Mouse (Mus musculus) layer of hippocampus, adult 2 months (tissue): Measurements from ENCODE around the gene Ylpm1. TPM values are rescaled to one million over a fixed set of nuclear protein-coding genes. Genes with fewer than 3 reads are reported as not detected.

Experiments used
- DNase-seq, 2 experiments: peaks; one replicate each; pipeline ENCODE4 v3.0.0; 2022; ENCODE audit warnings: low spot score in 2 of 2
- H3K27ac ChIP-seq: fragments of 200-600 bp; 2 replicates; pipeline ENCODE4 v1.8.1; 2022
- H3K4me3 ChIP-seq: fragments of 200-600 bp; 2 replicates; pipeline ENCODE4 v1.8.1; 2022; ENCODE audit warnings: mild to moderate bottlenecking
- CTCF ChIP-seq: fragments of 200-600 bp; conservative IDR thresholded peaks from 2 replicates; pipeline ENCODE4 v1.8.1; 2022; ENCODE audit warnings: antibody characterized with exemption, mild to moderate bottlenecking, moderate library complexity
- total RNA-seq, 2 experiments: library from RNA; stranded (reverse); gene quantifications; 2 replicates each; pipeline ENCODE4 v1.2.3; 2021

Gene Ylpm1
- total RNA-seq, 2 experiments from 2014 or later, result 129 to 146 TPM

DNA sequence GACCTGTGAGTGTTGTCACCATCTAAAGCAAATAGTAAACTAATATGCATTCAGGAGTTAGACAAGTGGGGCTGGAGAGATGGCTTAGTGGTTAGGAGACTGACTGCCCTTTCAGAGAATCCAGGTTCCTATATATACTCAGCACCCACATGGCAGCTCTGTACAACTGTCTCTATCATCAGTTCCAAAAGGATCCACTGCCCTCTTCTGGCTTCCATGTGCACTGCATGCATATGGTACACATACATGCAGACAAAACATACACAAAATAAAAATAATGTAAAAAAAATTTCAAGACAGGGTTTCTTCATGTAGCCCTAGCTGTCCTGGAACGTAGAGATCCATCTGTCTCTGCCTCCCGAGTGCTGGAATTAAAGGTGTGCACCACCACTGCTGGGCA lies 36.6 kb downstream of the Ylpm1 start:
- Histone ChIP-seq H3K27ac (no peak overlapping the region), H3K4me3 (no peak overlapping the region)
- peak; percentile 75 for TF ChIP-seq CTCF
- no peak for DNase-seq

DNA sequence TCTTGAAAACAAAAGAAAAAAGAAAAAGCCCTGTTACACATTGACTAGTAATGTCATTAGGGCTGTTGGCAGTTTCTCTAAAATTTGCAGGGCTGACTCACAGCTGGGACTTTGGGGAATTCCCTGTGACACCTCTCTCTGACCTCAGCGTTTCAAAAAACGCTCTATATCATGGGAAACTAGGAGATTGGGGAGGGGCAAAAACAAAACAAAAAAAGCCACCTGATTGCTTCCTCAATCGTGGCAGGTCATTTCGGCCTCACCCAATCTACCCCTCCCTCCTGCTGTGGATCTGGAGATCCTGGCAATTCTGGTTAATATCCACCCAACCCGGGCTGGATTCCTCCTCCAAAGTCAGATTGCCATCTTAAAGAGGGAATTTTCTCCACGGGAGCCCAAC lies 55.1 kb downstream of the Ylpm1 start:
- TF ChIP-seq CTCF, result no peak
- Histone ChIP-seq H3K4me3 (no peak overlapping the region), H3K27ac (no peak overlapping the region)
- no peak for DNase-seq

DNA sequence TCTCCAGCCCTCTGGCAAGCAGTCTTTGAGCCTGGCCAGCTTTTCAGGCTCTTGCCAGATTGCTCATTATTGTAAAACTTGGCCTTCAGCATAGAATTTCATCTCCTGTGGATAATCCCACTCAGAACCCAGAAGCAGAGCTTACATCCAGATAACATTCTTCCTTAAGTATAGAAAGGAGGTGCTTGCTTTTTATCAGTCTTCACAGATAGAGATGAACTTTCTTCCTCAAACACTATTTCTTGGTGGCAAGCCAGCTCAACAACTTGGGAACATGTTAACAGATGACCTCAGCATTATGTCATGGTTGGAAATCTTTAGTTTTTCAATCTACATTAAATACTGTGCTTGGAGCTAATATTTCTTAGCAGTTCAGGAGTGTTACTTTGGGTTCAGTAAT lies 74.9 kb downstream of the Ylpm1 start:
- no peak overlapping the region for H3K4me3 ChIP-seq
- TF ChIP-seq CTCF, result no peak
- no peak overlapping the region for H3K27ac ChIP-seq
- no peak for DNase-seq

DNA sequence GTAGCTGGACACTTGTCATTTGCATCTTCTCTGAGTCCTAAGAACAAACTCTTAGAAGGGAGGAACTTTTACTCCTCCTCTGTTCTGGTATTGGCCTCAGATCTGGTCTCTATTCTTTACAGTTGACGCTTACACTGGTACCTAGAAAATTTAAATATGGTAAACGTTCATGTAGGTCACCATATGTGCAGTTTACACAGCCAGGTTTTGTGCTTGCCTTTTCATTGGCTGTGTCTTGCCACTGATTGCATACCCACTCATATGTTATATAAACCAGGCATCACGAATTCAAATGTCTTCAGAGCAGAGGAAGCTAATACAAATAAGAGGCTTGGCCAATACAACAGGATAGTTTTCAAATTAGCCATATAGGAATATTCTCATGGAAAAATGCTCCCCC lies 81.0 kb downstream of the Ylpm1 start:
- H3K4me3 ChIP-seq, result no peak overlapping the region
- no peak for TF ChIP-seq CTCF
- H3K27ac ChIP-seq, result no peak overlapping the region
- DNase-seq, result no peak

DNA sequence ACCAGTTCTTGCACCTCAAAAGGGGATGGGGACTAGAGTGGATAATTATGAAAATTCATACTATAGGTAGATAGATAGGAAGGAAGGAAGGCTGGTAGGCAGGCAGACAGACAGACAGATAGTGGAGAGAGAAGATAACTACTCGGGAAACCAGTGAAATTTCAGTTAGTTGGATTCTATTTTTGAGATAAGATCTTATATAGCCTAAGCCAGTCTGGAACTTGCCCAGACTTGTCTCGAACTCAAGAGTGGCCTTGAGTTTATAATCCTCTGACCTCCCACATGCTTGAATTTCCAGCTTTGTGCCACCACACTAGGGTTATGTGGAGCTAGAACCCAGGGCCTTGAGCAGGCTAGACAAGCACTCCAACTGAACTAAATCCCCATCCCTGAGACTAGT lies 88.1 kb downstream of the Ylpm1 start:
- DNase-seq, result no peak
- no peak overlapping the region for H3K27ac ChIP-seq
- no peak for TF ChIP-seq CTCF
- no peak overlapping the region for H3K4me3 ChIP-seq

DNA sequence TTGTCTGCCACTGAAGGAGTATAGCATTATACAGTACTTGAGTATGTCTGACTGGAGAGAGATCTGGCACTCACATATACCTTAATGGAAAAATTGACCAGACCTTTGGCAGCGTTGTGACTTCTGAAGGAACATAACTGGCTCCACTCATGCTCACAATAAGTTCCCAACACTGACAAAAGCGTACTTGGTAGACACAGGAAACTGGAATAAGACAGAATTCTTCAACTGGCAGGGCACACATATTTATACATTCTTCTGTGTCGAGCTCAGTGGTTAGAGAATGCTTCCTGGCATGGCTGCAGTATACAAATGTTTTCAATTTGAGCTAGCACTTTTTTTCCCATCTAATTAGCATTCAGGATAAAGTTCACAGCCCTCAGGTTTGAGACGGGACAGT lies 88.8 kb downstream of the Ylpm1 start:
- H3K27ac ChIP-seq, result no peak overlapping the region
- TF ChIP-seq CTCF, result no peak
- H3K4me3 ChIP-seq, result no peak overlapping the region
- no peak for DNase-seq

DNA sequence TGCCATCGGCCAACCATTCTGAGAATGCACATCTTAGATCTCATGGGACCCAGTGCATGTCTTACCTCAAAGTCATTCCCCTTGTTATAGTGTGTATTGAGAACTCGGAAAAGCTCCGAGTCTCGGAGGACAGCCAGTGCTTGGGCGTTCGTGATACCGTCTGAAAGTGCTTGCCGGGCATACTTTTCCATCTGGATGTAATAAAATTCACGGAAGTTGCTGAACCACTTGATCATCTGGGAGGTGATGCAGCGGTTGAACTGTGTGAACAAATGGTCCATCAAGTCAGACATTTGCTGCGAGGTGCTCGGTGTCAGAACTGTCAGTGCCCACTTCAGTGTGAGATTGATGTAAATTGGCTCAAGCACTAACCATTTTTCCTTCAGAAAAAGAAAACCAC lies 91.7 kb downstream of the Ylpm1 start:
- no peak for DNase-seq
- H3K4me3 ChIP-seq, result no peak overlapping the region
- no peak for TF ChIP-seq CTCF
- H3K27ac ChIP-seq, result no peak overlapping the region

DNA sequence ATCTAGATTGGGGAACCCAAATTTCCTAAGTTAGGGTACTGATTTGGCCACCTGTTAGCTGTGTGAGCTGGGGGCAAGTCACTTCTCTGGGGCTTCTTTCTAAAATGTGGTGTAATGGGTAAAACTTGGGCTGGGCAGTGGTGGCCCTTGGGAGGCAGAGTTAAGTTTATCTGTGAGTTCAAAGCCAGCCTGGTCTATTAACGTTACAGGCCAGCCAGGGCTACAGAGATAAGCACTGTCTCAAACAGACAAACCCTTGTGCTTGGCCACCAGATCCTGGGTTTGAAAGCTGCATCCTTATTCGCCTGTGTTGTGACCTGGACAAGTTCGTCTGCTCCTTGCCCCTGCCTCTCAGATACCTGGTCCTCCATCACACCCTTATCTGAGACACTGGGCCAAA lies 95.1 kb downstream of the Ylpm1 start:
- Histone ChIP-seq H3K4me3 (no peak overlapping the region), H3K27ac (no peak overlapping the region)
- no peak for DNase-seq
- TF ChIP-seq CTCF, result no peak

DNA sequence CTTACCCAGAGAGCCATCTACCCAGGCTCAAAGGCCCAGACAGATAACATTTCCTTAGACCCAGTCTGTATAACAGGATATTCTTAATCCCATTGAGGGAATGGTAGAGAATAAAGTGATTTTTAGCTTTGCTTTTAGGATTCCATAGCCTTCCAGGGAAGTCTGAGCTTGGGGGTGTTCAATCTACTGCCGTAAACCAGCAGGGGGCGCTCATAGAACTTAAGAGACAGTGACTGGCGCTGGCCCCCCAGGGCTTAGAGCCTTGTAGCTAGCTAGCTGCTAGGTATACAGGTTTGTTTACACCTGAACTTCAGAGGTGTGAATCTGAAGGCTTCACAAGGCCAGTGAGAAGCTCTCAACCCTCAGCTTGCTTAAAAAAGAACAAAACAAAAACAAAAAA lies 96.1 kb downstream of the Ylpm1 start:
- Histone ChIP-seq H3K4me3 (no peak overlapping the region), H3K27ac (no peak overlapping the region)
- peak; percentile 89 for TF ChIP-seq CTCF
- peak; percentile 55 to 82 for DNase-seq

DNA sequence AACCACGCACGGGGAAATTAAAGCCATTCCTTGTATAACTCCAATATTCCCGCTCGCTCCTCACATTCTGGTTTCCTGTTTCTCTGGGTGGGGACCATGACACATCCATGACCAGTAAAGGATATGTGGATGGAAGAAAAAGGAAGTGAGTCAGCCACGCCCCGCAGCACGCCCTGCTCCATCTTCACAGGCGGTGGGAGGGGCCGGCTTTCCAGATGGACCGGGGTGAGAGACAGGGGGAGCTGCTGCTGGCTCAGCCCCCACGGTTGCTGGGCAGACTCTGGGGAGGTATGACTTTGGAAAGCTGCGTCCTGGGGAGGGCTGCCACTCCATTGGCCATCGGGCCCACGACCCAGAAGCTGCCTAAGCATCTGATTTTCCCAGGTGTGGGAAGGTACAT lies 97.9 kb downstream of the Ylpm1 start:
- Histone ChIP-seq H3K4me3 (no peak overlapping the region), H3K27ac (no peak overlapping the region)
- DNase-seq, result peak; percentile 52 to 70
- TF ChIP-seq CTCF, result no peak

DNA sequence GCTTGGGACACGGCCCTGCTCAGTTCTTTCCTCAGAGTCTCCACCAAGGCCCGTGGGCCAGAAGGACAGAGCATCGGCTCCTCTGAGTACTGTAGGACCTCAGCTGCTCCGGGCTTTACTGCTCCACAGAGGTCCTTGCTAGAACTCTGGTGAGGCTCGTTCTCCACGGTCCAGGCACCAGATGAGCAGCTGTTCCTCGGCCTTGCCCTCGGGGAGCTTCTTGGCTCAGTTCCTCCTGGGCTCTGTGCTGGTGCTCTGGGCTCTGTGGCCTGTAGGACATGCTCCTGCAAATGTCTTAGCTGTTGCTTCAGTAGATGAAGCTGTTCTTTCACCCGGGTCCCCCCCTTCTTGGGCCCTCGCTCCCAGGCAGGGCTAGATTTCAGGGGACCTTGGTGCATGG lies 98.6 kb downstream of the Ylpm1 start:
- no peak for TF ChIP-seq CTCF
- Histone ChIP-seq H3K4me3 (no peak overlapping the region), H3K27ac (no peak overlapping the region)
- DNase-seq, result no peak

DNA sequence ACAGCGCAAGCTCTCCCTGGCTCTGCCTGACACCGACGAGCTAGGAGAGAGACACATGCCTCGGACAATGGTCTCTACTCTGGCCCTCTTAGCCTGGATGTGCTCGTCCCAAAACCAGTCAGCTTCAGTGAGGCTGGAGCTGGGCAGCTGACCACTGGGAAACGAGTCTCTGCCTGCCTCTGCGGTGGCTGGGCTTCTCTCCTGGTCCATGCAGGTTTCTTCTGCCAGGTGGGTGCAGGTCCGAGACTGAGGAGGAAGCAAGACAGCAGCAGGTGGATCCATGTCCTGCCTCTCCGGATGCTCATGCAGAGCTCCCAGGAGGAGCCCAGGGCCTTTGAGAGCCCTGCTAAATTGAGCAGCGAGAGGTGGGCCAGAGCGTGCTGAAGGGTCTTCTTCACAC lies 99.0 kb downstream of the Ylpm1 start:
- no peak overlapping the region for H3K27ac ChIP-seq
- H3K4me3 ChIP-seq, result no peak overlapping the region
- DNase-seq, result no peak
- no peak for TF ChIP-seq CTCF

DNA sequence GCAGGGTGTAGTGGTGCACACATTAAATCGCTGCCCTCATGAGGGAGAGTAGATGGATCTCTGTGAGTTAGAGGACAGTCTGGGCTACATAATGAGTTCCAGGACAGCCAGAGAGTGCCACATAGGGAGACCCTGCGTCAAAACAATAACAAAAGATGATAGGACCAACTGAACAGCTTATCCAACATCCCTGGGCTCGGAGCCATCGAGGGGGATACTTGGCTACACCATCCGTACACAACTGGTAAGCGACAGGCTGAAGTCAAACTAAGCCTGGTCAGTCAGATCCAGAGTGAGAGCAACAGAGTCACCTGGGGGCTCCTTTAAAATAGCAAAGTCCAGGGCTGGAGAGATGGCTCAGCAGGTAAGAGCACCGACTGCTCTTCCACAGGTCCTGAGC lies 99.7 kb downstream of the Ylpm1 start:
- Histone ChIP-seq H3K27ac (no peak overlapping the region), H3K4me3 (no peak overlapping the region)
- no peak for TF ChIP-seq CTCF
- no peak for DNase-seq

DNA sequence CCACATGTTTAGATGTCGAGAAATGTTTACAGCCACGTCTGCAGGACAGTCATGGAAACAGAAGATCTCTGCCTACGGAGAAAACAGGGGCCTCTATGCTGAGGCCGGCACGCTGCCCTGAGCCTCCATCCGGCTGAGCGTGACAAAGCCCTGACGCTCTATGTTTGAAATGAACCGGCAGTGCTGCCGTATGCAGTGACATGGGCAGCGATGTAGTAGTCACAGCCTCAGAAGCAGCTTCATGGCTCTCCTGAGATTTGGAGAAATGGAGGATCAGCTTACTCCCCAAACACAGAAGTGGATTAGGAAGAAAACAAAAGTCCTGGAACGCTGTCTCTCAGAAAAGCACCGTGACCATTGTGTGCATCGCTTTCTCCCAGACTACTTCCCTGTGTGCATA lies 104.9 kb downstream of the Ylpm1 start:
- Histone ChIP-seq H3K4me3 (no peak overlapping the region), H3K27ac (no peak overlapping the region)
- DNase-seq, result no peak
- no peak for TF ChIP-seq CTCF

DNA sequence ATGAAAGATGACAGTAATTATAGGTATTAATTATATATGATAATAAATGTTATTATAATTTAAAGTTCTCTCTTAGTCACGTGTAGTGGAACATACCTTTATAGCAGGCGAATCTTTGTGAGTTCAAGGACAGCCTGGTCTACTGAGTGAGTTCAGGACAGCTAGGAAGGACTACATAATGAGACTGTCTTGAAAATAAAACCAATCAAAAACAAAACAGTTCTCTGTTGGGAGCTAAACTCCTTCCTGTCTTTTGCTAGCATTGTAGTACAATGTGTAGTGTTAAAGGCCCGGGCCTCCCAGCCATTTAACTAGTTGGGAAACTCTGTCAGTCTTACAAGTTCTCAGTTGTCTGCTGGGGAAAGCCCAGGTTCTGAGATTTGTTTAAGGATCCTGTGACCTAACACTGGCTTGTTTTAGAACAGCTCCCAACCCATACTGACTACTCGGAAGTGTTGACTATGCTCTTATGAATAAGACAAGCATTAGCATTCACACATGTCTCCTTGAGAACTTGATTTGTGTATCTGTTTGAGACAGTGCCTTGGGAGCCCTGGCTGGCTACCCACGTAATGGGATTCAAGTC lies 105.5 kb downstream of the Ylpm1 start:
- Histone ChIP-seq H3K27ac (no peak overlapping the region), H3K4me3 (no peak overlapping the region)
- no peak for TF ChIP-seq CTCF
- DNase-seq, result no peak
